Mouse (Mus musculus) spleen, adult 18-20 months (tissue): Measurements from ENCODE around the gene Cux2.

Experiments used
- DNase-seq, 2 experiments: peaks; one replicate each; pipeline ENCODE4 v3.0.0; 2022; ENCODE audit warnings: mixed read lengths in 2 of 2

The Cux2 gene

GRCm38 (mm10) chr5:121909226-121909985 is 140.5 kb downstream of the Cux2 start:
- DNase-seq, result no peak

GRCm38 (mm10) chr5:121905671-121906070 is 144.2 kb downstream of the Cux2 start:
- DNase-seq, result no peak

DNA sequence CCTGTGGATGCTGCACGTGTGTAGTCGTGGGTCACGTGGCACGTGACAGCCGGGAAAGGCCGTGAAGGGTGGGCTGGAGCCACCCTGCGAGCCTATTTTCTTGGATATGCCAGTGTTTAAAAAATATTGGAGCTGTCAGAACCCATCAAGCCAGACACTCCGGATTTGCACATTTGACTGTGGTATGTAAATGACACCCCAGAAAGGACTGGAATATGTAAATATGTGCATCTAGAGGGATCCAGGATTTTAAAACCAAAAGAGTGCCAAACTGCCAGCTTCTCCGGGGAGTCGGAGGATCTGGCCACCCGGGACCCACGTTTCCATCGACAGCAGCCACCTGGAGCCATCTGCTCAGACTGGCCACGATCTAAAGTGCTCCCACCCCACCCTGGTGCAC is 145.1 kb downstream of the Cux2 start:
- no peak for DNase-seq

DNA sequence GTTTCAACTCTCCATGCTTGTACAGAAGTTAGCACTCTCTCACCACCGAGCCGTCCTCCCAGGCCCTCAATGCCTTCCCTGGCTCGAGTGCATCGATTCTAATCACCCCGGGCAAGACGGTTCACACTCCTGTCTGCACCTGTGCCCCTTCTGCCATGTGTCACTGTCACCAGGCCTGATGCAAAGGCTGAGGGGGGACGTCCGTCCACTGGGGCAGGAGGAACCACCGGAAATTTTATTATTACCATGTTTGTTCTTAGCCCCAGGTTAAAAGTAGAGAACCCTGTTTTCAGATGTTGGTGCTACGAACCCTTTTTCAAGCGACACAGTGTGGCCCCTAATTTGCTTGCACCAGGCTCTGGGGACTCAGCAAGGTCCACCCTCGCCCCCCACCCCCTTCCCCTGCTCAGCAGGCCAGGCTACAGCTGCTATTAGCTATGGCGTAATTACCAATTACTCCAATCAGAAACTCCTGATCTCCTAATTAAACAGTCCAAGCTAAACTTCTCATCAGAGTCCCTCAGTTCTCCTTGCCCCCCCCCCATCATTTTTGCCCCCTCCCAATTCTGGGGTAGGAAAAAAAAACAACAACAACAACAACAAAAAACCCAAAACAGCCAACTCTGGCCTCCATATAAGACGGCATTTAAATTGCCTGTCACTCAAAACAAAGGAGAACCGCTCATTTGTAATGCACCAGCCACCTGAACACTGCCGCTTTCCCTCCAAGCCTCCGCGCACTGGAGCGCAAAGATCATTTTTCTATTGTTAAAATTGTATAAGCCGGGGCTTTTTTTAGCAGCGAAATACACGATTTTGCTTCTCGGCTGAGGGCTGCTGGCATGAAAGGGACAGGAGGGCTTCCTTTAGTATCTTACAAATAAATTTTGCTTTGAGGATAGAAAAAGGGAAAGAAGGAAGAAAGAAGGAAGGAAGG is 146.8 kb downstream of the Cux2 start:
- DNase-seq, result no peak

DNA sequence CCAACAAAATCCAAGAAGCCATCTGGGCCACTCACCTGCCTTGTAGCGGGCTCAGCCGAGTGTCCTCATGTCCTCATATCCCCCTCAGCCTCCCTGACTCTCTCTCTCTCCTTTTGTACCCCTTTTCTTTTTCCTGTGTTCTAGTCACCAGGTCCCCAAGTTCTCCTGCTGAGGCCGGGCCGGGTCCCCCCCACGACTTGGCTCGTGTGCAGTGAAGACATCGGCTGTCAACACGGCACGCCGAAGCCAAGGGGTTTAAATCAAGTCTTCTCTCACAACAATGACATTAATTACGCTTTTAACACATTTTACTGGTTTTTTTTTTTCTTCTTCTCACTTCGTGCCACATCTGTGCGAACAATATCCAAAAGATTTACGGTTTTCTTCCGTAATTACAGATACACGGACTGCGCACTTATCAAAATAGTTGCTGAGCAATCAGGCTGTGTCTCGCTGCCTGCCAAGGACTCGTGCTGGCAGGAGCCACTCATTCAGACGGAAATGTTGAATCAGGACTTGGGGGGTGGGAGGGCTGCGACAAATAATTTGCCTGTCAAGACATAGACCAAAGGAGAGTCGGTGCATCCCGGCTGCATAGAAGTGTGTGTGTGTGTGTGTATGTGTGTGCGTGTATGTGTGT is 154.7 kb downstream of the Cux2 start:
- DNase-seq, result no peak

DNA sequence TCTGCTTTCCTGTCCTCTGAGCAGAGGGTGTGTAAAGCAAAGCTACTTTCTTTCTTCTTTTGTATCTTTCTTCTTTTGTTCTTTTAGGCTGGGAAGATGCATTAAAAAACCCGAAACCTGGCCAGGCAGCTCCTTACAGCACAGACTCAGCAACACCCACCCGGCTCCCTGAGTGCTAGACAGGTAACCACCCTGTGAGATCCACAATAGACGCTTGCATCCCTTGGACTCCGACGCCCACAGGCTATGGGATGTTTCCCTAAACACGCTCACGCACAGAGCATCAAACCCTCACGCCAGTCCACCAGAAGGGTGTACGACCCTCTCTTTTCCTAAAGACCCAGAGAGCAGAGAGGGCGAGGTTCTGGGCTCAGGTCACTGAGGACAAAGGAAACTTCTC is 155.3 kb downstream of the Cux2 start:
- DNase-seq, result no peak

GRCm38 (mm10) chr5:121893581-121893980 is 156.3 kb downstream of the Cux2 start:
- no peak for DNase-seq

GRCm38 (mm10) chr5:121892281-121892680 is 157.6 kb downstream of the Cux2 start:
- no peak for DNase-seq

DNA sequence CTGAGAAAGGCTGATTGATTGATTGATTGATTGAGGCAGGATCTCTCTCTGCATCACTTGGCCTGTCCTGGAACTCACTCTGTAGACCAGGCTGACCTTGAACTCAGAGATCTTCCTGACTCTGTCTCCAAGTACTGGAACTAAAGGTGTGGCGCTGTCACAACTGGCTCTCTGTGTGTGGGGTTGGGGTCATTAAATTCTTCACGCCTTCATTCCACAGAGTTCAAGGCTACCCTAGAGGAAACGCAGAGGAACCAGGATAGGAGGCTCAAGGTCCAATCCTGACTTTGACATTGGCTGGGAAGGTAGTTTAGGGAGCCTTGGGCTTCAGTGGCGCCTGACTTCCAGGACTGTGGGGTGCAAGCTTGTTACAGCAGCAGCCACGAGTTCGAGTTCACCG is 159.0 kb downstream of the Cux2 start:
- DNase-seq, result no peak

- no peak for DNase-seq
These were observed 160.0 kb downstream of the Cux2 start for GRCm38 (mm10) chr5:121889819-121890362.

DNA sequence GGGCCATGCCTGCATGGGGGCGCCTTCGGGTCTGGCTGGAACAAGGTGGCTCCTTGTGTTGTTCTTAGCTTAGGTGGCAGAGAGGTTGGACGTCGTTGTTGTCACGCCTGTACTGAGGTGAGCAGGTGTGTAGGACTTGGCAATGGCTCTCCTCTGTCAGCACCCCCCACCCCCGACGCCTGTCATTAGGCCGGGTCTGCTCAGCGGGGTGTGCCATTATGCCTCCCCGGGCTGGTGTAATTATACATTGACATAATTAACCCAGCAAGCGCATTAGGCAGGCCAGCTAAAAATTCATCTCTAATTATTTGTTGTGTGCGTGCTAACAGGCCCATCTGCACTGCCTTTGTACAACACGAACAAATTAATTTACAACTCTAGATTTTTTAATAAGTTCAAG is 160.5 kb downstream of the Cux2 start:
- no peak for DNase-seq

DNA sequence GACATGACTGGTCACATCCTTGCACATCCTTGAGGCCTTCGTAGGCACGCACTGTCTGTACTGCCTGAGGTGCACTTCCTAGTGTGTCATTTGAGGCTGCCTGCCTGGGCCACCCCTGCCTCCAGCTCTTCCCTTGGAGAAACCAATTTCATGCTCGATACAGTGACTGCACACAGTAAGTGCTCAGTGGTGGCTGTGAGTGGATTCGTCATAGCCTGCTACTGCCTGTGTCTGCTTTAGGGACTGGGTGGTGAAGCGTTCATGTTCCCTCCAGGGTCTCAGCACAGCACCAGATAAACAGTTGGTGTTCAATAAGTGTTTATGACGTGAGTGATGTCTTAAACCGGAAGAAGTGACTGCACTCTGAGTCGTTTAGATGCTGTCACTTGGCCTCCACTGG is 166.5 kb downstream of the Cux2 start:
- DNase-seq, result no peak

- peak in 1 of 2 experiments; percentile 54 for DNase-seq
These were observed 170.7 kb downstream of the Cux2 start for GRCm38 (mm10) chr5:121879211-121879610.

DNA sequence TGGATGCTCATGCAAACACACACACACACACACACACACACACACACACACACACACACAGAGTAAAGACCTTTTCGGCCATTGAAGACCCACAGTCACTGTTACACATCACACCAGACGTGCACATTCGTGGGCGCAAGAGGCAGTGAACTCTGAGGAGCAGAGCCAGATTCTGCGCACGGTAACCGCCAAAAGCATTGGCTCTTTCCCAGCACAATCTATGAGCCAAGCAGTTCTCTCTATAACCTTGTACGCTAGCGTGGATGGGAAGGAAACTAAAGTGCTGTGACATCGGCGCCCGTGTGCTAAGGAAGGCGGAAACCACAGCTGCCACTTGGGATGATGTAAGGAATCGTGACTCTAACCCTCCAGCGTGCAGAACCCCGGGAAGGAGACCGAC is 171.2 kb downstream of the Cux2 start:
- DNase-seq, result no peak

DNA sequence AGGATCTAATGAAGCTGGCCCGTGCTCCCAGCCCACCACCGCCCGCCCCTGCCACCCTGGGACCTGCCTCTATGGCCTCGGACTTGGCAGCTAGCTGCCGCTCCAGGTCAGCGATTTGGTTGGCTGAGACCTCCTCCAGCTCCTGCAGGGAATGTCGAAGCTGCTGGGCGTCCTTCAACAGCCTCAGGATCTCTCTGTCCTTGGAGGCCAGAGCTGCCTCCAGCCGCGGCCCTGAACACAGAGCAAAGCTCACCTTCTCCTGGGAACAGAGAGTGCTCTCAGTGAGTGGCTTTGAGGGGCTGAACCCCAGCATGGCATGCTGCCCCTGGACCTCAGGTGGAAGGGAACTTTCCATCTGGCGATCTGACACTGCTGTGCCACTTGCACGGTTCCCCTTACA is 173.0 kb downstream of the Cux2 start:
- DNase-seq, result no peak

GRCm38 (mm10) chr5:121875041-121875440 is 174.9 kb downstream of the Cux2 start:
- no peak for DNase-seq

GRCm38 (mm10) chr5:121872158-121872557 is 177.7 kb downstream of the Cux2 start:
- DNase-seq, result peak in 1 of 2 experiments; percentile 67

GRCm38 (mm10) chr5:121871515-121872030 is 178.3 kb downstream of the Cux2 start:
- no peak for DNase-seq

DNA sequence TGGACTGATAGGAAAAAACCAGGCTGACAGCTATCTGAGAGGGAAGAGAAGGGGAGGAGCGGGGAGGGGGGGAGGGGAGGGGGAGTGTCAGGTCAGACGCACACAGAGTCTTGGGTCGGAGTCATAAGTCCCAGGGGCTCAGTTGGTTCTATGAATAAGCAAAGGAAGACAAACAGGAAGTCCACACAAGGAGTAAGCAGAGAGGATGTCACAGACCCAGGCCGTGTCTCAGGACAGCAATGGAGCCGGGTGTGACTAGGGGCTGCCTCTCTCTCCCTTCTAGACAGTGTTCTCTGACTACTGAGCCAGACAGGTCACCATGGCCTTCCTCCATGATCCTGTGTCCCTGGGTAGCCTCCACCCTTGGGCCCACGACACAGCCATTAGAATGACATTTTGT is 179.1 kb downstream of the Cux2 start:
- DNase-seq, result no peak

DNA sequence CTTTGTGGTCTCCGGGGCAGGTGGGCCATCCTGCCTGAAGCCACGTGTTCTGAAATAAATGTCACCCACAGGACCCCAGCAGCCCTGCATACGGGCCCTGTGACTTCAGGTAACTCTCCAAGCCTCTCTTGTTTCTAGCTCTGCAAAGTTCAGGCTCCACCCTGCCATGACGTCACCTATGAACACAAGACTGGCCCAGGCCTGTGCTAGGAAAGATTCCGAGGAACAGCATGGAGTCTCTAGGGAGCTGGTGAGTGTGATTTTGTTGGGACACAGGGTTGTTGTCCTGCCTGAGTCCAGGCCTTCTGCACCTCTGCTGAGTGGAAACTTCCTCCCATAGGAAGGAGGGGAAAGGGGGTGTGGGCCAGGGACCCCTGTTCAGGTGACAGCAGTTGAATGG is 181.9 kb downstream of the Cux2 start:
- DNase-seq, result no peak

DNA sequence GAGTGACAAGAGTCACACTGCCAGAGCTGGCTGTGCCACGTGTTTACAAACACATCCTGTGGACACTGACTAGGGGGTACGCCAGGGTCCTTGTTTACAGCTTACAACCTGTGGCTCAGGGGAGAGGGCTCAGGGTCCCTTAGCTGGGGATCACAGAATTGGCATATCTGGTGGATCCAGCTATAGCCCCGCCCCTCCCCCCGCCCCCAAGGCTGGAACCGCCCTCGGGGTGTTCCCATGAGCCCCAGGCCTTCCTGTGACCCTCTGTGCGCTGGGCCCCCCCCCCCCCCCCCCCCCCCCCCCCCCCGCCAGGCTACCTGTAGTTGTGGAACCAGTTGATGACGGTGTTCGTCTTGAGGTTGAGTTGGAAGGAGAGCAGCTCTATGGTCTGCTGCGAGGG is 185.6 kb downstream of the Cux2 start:
- DNase-seq, result no peak

GRCm38 (mm10) chr5:121861964-121862363 is 187.9 kb downstream of the Cux2 start:
- DNase-seq, result no peak

DNA sequence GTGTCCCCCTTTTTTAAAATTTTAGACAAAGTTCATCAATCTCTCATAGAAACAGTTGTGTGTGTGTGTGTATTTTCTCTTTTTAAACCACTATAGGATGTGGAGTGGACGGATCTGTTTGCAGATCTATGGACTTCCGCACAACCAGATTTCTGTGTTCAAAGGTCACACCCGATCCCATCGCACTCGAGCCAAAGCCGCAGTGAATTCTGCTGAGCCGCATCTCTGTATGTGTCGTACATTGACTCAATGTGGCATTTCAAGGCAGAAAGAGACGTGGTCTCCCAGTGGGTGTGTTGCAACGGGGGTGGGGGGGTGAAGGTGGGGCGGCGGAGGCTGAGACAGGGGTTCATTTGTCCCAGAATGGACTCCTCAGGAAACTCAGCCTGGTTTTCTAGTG is 191.5 kb downstream of the Cux2 start:
- no peak for DNase-seq
